Mouse (Mus musculus) midbrain, embryonic 11.5 days (tissue): ENCODE data around the gene Prkar2a. TPM values are rescaled to one million over a fixed set of nuclear protein-coding genes. Genes with fewer than 3 reads are reported as not detected.

Experiments used
- ATAC-seq: fragments of 200-750 bp; cut with Nextera tagmentation; 2 replicates; pipeline ENCODE4 v1.8.0; 2017; ENCODE audit warnings: moderate TSS enrichment, moderate library complexity; ENCODE audit not compliant: low FRiP score
- DNase-seq: peaks from one replicate; pipeline ENCODE4 v3.0.0; 2015; ENCODE audit warnings: low spot score; ENCODE audit errors: missing footprints
- H3K27ac ChIP-seq: fragments of 300-500 bp; sonication (generic); 2 replicates; pipeline ENCODE4 v1.5.1; 2014; ENCODE audit warnings: low read depth, low read length
- H3K27me3 ChIP-seq: fragments of 300-500 bp; sonication (generic); 2 replicates; pipeline ENCODE4 v1.6.1; 2014; ENCODE audit warnings: mild to moderate bottlenecking, low read length, moderate library complexity, mixed read lengths; ENCODE audit not compliant: control insufficient read depth, insufficient read depth
- H3K36me3 ChIP-seq: fragments of 300-500 bp; sonication (generic); 2 replicates; pipeline ENCODE4 v1.6.1; 2014; ENCODE audit warnings: mild to moderate bottlenecking, low read length, moderate library complexity, mixed read lengths; ENCODE audit not compliant: control insufficient read depth, insufficient read depth
- H3K4me1 ChIP-seq: fragments of 300-500 bp; sonication (generic); 2 replicates; pipeline ENCODE4 v1.6.1; 2014; ENCODE audit warnings: low read length; ENCODE audit not compliant: control insufficient read depth, insufficient read depth
- H3K4me2 ChIP-seq: fragments of 300-500 bp; sonication (generic); 2 replicates; pipeline ENCODE4 v1.6.1; 2014; ENCODE audit warnings: mild to moderate bottlenecking, moderate library complexity
- H3K4me3 ChIP-seq: fragments of 300-500 bp; sonication (generic); 2 replicates; pipeline ENCODE4 v1.5.1; 2014; ENCODE audit warnings: low read depth, low read length
- H3K9ac ChIP-seq: fragments of 300-500 bp; sonication (generic); 2 replicates; pipeline ENCODE4 v1.6.1; 2014; ENCODE audit warnings: low read length
- H3K9me3 ChIP-seq: fragments of 300-500 bp; sonication (generic); 2 replicates; pipeline ENCODE4 v1.6.1; 2016; ENCODE audit warnings: low read length; ENCODE audit not compliant: control insufficient read depth
- WGBS: fragments of 180-500 bp; shearing (Covaris S2); extraction: QIAGEN DNeasy Blood & Tissue Kit; methylation state at CpG from one replicate; pipeline ENCODE4 v1.1.7; 2014; 5-methylcytosine and 5-hydroxymethylcytosine counted together
- polyA plus RNA-seq: library from polyadenylated mRNA; unstranded; fragments of >200 nt; fragmentation: Nextera tagmentation; extraction: Ambion mirVana; gene quantifications from 2 replicates; pipeline ENCODE4 v1.2.1, GENCODE M21; 2014

Gene Prkar2a
- polyA plus RNA-seq, 1 experiment from 2014 or later: 58.2 TPM

GRCm38 (mm10) chr9:108661677-108662612, 27.2 kb upstream of the Prkar2a start, which contains the start of gene Slc25a20:
Gene Slc25a20 (plus strand): TSS chr9:108662088.
- Histone ChIP-seq H3K36me3 (no peaks in the 10 kb centered on the region), H3K4me3 (peak within 1 kb of the TSS; percentile 72), H3K9ac (peak within 1 kb of the TSS; percentile 68), H3K4me2 (peak within 1 kb of the TSS; percentile 71), H3K27me3 (no peaks in the 10 kb centered on the region), H3K27ac (no peak within 1 kb of the TSS), H3K4me1 (peaks cover 9% of the 10 kb centered on the region), H3K9me3 (no peaks in the 10 kb centered on the region)
- 3% methylated on average over 35 of the region's 37 CpGs for WGBS
- DNase-seq (peak; percentile 94), ATAC-seq (peak; percentile 90)

GRCm38 (mm10) chr9:108662660-108663059, 26.5 kb upstream of the Prkar2a start:
- H3K27ac ChIP-seq: no peak overlapping the region
- ATAC-seq (no peak), DNase-seq (no peak)
- H3K9ac ChIP-seq: peak overlapping the region; percentile 68
- H3K4me1 ChIP-seq: peaks cover 9% of the 10 kb centered on the region
- H3K27me3 ChIP-seq: no peaks in the 10 kb centered on the region
- no peaks in the 10 kb centered on the region for H3K36me3 ChIP-seq
- no peaks in the 10 kb centered on the region for H3K9me3 ChIP-seq
- H3K4me3 ChIP-seq: peak overlapping the region; percentile 72
- peak overlapping the region; percentile 71 for H3K4me2 ChIP-seq
- 53% methylated on average over 6 of the region's 6 CpGs for WGBS

- DNase-seq: peak; percentile 89
- 52% methylated on average over 8 of the region's 8 CpGs for WGBS
- Histone ChIP-seq H3K36me3 (peaks cover 3% of the 10 kb centered on the region), H3K4me1 (no peaks in the 10 kb centered on the region), H3K4me2 (no peak overlapping the region), H3K27ac (no peak overlapping the region), H3K9ac (no peak overlapping the region), H3K27me3 (no peaks in the 10 kb centered on the region), H3K4me3 (no peak overlapping the region), H3K9me3 (peaks cover 3% of the 10 kb centered on the region; the same call in 1 of the 2 replicates)
- ATAC-seq: no peak
These were observed 19.2 kb upstream of the Prkar2a start for GRCm38 (mm10) chr9:108669875-108670274.

- ATAC-seq (no peak), DNase-seq (no peak)
- no peaks in the 10 kb centered on the region for H3K27me3 ChIP-seq
- no peak overlapping the region for H3K9ac ChIP-seq
- no peaks in the 10 kb centered on the region for H3K4me1 ChIP-seq
- H3K9me3 ChIP-seq: peaks cover 3% of the 10 kb centered on the region; the same call in 1 of the 2 replicates
- WGBS: 45% methylated on average over 2 of the region's 2 CpGs
- H3K4me3 ChIP-seq: no peak overlapping the region
- H3K36me3 ChIP-seq: peaks cover 3% of the 10 kb centered on the region
- no peak overlapping the region for H3K4me2 ChIP-seq
- no peak overlapping the region for H3K27ac ChIP-seq
These were observed 16.0 kb upstream of the Prkar2a start for GRCm38 (mm10) chr9:108673151-108673550.

- 91% methylated on average over 15 of the region's 15 CpGs for WGBS
- H3K4me3 ChIP-seq: no peak overlapping the region
- no peaks in the 10 kb centered on the region for H3K36me3 ChIP-seq
- H3K4me1 ChIP-seq: no peaks in the 10 kb centered on the region
- H3K27ac ChIP-seq: no peak overlapping the region
- no peaks in the 10 kb centered on the region for H3K27me3 ChIP-seq
- H3K4me2 ChIP-seq: no peak overlapping the region
- ATAC-seq (no peak), DNase-seq (no peak)
- H3K9me3 ChIP-seq: no peaks in the 10 kb centered on the region
- H3K9ac ChIP-seq: no peak overlapping the region
These were observed 9.1 kb upstream of the Prkar2a start for GRCm38 (mm10) chr9:108680026-108680425.

GRCm38 (mm10) chr9:108686475-108686887, 2.6 kb upstream of the Prkar2a start:
- H3K9me3 ChIP-seq: no peaks in the 10 kb centered on the region
- peak; percentile 60 for ATAC-seq
- peak overlapping the region; percentile 16; the same call in 1 of the 2 replicates for H3K27ac ChIP-seq

GRCm38 (mm10) chr9:108687181-108687580, 1.9 kb upstream of the Prkar2a start:
- no peak overlapping the region for H3K4me3 ChIP-seq
- H3K36me3 ChIP-seq: no peaks in the 10 kb centered on the region
- H3K4me1 ChIP-seq: peaks cover 31% of the 10 kb centered on the region
- no peak overlapping the region for H3K4me2 ChIP-seq
- no peak for ATAC-seq
- no peak overlapping the region for H3K9ac ChIP-seq
- WGBS: 75% methylated on average over 6 of the region's 6 CpGs
- no peak overlapping the region for H3K27ac ChIP-seq
- H3K9me3 ChIP-seq: no peaks in the 10 kb centered on the region
- no peak for DNase-seq
- peaks cover 3% of the 10 kb centered on the region; the same call in 1 of the 2 replicates for H3K27me3 ChIP-seq

More at GRCm38 (mm10) chr9:108686475-108686887, 2.6 kb upstream of the Prkar2a start:
- 38% methylated on average over 4 of the region's 4 CpGs for WGBS
- Histone ChIP-seq H3K9ac (no peak overlapping the region), H3K27me3 (peaks cover 3% of the 10 kb centered on the region; the same call in 1 of the 2 replicates), H3K36me3 (no peaks in the 10 kb centered on the region), H3K4me2 (no peak overlapping the region), H3K4me3 (no peak overlapping the region), H3K4me1 (peaks cover 28% of the 10 kb centered on the region)
- no peak for DNase-seq

GRCm38 (mm10) chr9:108687686-108688085, 1.4 kb upstream of the Prkar2a start:
- DNase-seq: no peak
- H3K4me3 ChIP-seq: no peak overlapping the region
- H3K4me2 ChIP-seq: no peak overlapping the region
- no peak overlapping the region for H3K27ac ChIP-seq
- H3K9me3 ChIP-seq: no peaks in the 10 kb centered on the region
- peaks cover 36% of the 10 kb centered on the region for H3K4me1 ChIP-seq
- no peak overlapping the region for H3K9ac ChIP-seq
- ATAC-seq: no peak
- H3K27me3 ChIP-seq: peaks cover 3% of the 10 kb centered on the region; the same call in 1 of the 2 replicates
- H3K36me3 ChIP-seq: no peaks in the 10 kb centered on the region
- WGBS: 76% methylated on average over 2 of the region's 2 CpGs

GRCm38 (mm10) chr9:108688451-108688850, 663 bp upstream of the Prkar2a start:
- Histone ChIP-seq H3K27me3 (peaks cover 7% of the 10 kb centered on the region; the same call in 1 of the 2 replicates), H3K4me2 (no peak overlapping the region), H3K36me3 (no peaks in the 10 kb centered on the region), H3K4me1 (peaks cover 43% of the 10 kb centered on the region), H3K4me3 (no peak overlapping the region), H3K9ac (no peak overlapping the region), H3K9me3 (no peaks in the 10 kb centered on the region), H3K27ac (no peak overlapping the region)
- 72% methylated on average over 9 of the region's 9 CpGs for WGBS
- ATAC-seq (no peak), DNase-seq (no peak)
